Mouse (Mus musculus) CD8-positive naive resting alpha-beta T cell, adult 2 months (primary cell): ENCODE data around the gene Atg5.
A peak's percentile ranks its signal among the peaks of the same experiment; 100 is the strongest.

ENCODE experiments used
- DNase-seq, 2 experiments: peaks; one replicate each; pipeline ENCODE4 v3.0.0; 2022; ENCODE audit warnings: low read depth in 2 of 2, low spot score in 2 of 2

Gene Atg5

DNA sequence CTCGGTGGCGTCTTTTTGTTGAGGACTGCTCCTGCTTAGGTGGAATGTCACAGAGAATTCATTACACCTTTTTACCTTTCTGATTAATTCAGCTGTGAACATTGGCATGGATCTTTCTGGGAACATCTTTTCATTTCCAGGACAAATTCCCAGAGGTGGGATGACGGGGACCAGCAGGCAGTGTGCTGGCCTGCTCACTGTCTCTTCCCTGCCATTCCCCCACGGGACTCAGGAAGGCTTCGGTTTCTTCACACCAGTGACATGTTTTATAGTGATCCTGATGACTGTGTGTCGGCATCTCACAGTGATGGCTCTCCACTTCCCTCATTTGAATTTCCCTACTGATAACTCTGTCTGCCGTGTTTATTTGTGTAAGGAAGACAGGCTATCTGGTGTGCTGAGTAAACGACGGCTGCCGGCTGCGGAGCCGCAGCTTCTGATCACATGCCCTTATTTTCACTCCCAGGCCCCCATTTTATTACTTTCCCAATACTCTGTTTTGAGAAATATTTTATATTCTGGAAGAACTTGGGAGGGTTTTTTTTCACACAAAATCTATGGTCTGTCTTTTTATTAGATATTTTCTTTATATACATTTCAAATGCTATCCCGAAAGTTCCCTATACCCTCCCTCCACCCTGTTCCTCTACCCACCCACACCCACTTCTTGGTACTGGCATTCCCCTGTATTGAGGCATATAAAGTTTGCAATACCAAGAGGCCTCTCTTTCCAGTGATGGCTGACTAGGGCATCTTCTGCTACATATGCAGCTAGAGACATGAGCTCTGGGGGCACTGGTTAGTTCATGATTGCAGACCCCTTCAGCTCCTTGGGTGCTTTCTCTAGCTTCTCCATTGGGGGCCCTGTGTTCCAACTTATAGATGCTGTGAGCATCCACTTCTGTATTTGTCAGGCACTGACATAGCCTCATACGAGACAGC, 80.6 kb downstream of the Atg5 start:
- no peak for DNase-seq

DNA sequence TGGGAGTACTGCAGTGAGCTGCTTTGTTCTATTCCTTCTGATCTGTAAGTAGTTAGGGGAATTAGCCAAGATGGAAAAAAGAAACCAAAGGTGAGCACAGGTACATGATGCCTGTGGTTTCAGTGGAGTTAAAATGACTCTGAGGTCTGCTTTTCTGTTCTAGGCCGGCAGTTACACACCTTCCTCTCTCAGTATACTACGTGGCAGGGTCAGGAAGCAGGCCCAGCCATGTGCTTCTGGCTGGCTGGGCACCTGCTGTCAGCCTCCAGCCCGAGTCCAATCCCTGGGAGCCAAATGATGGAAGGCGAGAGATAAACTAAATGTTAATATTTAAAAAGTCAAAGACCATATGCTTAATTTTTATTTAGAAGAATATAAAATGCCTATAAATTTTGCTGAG, 85.3 kb downstream of the Atg5 start:
- DNase-seq: no peak

DNA sequence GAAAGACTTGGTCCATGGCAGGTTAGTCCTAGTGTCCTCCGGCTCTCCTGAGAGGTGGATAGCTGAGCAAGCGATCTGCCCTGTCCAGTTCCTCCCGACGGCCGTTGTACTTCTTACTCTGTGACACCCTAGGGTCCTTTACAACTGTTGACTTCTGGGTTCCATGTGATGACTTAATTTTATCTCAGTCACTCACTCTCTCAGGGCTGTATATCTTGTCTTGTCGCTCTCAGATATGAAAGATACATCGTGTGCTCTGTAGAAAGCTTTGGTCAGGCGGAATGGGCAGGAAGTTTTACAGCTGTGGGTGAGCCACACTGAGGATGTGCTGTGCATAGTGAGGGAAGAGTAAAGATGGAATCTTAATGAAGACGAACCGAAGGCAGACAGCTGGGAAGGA, 86.2 kb downstream of the Atg5 start:
- no peak for DNase-seq

DNA sequence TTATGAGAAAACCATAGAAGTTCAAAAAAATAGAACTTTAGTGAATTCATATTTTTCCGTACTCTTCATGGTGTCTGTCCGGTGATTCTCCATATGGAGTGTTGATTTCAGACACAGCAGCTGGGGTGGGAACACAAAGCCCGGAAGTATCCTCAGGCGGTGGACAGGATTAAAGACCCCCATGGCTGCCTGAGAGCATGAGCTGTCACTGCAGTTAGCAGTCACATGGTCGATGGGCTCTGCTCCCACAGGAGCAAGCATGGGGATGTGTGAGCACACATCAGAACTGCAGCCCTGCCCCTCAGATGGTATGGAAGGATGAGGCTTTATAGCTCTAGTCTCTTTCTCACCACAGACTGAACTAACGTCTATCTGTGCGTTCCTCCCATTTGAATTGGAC, 87.1 kb downstream of the Atg5 start:
- DNase-seq: no peak

DNA sequence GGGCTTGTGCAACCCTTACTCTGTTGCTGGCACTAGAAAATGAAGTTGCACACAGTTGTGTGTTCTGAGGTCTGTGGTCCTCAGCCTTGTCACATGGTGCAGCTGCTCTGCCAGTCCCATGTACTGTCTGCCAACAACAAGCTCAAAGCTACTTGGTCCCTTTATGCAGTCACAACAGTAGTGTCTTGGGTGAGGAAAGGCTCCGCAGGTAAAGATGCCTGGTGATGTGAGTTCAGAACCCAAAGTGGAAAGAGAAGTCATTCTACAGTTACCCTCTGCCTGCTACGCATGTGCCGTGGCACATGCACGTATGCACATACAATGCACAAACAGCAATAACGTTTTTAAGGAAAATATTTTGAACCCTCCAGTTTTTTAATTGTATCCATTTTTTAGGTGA, 88.5 kb downstream of the Atg5 start:
- DNase-seq: no peak

DNA sequence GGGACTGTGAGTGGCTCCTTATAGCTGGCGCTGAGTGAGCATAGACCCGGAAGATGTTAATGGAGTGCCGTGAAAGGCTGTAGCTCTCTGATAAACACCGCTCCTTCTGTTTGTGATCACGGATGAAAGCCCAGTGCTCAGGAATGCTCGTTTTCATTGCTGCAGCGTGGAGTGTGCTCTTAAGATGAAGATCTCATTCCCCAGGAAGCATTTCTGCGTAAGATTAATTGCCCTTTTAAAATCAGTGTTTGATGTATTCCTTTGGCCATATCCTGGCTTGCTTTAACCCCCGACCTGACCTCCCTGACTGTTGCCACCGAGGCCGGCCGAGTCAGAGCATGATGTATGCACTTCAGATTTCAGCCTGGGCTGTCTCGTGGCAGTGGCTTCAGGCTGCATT, 89.2 kb downstream of the Atg5 start:
- no peak for DNase-seq

DNA sequence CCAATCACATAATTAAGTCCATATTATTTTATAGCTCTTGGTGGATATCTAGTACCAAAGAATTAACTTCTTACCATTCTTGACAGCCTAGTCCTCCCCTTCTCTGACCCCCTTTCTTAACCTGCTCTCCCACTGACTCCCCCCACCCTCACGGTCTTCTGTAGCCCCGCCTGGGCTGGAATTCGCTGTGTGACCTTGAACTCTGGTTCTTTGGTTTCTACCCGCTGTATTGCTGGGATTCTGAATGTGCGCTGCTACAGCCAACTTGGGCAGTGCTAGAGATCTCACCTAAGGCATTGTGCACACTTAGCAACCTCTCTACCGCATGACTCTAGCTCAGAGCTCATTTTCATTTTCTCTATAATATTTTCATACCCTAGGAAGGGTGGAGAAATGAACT, 90.7 kb downstream of the Atg5 start:
- DNase-seq: no peak

DNA sequence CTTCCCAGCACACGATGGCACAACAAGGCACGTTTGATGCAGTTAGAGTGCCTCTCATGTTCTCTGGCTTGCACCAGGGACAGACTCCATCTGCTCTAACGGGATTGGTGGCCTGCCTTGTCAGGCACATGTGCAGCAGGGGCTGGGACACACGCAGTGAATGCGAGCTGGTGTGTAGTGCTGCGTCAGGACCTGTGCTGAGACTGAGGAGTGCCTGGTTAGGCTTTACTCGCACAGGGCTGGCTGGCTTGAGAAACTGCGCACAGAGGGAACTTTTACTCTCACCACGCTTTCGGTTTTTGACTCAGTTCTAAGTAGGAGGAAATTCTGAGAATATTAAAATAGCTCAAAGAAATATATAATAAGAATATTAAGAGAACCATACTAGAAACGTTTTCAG, 92.5 kb downstream of the Atg5 start:
- DNase-seq: no peak

DNA sequence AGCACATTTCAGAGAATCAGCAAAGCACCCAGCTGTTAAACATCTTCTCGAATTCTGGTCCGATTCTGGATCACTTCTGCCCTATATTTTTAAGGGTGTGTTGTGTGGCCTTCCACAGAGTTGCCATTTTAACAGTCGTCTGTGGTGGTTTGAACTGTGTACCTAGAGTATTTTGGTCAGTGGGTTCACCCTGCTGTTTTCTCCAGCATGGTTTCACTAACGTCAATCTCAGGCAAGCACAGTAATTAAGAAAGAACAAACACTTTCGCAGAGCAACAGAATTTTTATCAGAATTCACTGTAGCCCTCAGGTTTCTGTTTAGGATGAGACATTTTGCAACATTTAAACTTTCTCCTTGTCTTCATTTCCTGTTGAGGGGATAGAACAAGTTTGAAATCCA, 94.3 kb downstream of the Atg5 start:
- no peak for DNase-seq

DNA sequence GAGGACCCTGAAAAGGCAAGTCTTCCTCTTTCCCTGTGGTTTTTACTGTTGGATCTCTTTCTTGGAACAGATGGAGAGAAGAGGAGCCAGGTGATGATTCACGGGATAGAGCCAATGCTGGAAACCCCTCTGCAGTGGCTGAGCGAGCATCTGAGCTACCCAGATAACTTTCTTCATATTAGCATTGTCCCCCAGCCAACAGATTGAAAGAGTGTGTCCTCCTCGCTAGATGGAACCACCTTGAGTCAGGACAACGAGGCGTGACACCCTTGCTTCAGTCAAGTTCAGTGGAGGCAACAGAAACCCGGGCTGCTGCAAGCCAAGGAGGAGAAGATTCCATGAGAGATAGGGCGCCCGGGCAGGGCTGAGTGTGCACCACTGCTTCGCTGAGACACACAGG, 94.7 kb downstream of the Atg5 start:
- DNase-seq: no peak

DNA sequence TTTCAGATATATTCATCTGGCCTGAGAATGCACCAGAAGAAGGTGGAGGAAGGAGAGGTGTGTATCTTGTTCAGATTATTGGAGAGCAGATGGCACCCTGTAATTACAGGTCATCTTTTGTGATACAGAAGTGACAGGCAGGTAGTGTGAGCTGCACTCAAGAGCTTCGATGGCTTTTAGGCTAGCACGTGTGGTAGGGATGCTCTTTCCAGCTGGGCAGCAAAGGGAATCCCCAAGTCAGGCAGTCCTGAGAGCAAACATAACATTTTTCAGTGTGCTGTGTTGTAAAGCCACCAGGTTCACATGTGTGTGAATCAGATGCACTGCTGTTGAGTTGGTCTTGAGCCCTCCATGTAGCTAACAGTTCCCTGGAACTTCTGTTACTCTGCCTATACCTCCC, 98.0 kb downstream of the Atg5 start:
- DNase-seq: no peak

DNA sequence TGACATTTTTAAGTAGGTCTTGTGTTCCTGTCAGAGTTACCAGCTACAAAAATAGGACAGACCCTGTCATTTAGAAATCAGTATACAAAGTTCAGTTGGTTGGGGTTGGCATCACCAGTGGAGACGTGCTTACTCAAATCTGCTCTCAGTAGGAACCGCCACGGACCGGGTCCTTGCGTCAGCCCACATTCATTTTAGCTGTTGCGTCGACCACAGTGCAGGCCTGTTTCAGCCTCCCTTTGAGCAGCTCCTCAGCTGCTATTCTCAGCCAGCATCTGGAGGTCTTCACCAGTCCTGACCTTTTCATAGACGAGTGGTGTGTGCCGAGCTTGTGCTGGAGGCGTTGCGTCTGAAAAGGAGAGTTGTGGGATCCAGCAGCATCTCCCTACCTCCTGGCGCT, 98.9 kb downstream of the Atg5 start:
- no peak for DNase-seq

DNA sequence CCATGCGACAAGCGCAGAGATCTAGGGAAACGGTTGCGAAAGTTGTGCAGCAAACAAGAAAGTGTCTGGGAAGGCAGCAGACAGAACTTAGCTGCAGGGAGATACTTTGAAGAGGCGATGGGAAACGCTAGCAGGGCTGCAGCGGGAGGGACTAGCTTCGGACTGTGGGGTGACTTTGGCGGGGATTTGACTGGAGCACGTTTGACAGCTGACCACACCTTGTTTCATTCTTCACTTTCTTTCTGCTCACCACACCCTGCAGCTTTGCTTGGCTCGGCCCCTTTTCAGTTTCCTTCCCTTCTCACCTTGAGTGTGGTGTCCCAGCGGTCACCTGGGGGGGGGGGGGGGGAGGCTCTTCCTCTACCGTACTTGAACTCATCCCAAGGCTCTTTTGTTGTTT, 100.4 kb downstream of the Atg5 start:
- no peak for DNase-seq

DNA sequence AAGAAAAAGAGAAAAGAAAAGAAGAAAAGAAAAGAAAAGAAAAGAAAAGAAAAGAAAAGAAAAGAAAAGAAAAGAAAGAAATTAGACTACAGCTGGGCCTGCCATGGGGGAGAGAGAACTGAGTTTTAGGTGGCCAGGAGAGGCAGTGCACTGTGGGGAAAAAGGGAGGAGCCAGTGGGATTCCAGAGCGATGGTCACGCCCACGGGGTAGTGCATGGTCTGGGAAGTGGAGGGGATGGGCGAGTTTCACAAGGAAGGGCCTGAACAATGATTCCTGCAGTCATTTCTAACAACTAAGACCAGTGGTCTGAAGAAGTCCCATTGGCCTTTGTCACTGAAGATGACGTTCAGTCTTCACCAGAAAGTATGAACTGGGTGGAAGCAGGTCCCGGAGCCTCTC, 102.5 kb downstream of the Atg5 start:
- DNase-seq: no peak

DNA sequence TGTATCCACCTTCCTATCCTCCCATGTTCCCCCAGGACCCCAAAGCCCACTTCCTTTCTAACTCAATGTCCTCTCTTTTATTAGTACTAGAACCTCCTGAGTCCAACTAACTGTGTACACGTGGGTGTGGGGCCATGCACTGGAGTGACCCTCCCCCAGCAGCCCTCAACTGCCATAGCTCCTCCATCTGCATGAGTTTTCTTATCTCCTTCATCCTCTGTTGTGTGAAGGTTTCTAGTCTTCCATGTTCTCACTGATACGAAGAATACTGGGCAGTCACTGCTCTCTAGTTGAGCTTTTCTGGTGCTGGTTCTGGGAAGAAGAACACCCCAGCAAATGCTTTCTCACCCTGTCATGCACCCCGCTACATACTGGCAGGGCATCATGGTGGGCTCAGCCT, 104.1 kb downstream of the Atg5 start:
- DNase-seq: no peak

DNA sequence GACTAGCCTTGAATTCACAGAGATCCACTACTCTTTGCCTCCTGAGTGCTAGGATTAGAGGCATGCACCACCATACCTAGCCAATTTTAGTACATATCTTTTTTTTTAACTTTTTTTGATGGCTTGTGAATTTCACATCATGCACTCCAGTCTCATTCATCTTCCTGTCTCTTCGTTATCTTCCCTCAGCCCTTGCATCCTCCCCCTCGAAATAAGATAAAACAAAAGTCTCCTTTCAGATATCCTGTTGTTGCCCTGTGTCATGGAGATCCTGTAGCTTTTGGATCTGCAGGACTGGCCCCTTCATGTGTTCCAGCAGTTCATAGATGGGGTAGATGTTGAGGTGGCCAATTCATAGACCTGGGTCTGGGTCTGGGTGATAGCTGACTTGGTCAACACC, 106.5 kb downstream of the Atg5 start:
- DNase-seq: no peak

DNA sequence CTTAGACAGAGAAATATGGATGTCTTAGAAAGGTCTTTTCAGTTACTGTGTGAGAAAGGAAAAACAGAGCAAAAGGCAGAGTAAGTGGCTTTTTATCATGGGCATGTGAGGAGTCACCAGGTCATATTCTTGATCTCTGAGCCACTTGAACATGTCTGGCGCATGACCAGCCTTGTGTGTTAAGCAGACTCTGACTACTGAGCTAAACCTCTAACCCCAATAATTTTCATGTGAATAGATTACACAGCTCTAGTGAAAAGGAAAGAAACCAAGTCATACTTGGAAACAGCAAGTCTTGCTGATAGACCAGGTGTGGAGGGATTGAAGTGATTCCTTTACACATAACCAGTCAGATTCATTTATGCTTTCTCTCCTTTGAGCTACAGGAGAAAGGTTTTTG, 107.3 kb downstream of the Atg5 start:
- DNase-seq: no peak

DNA sequence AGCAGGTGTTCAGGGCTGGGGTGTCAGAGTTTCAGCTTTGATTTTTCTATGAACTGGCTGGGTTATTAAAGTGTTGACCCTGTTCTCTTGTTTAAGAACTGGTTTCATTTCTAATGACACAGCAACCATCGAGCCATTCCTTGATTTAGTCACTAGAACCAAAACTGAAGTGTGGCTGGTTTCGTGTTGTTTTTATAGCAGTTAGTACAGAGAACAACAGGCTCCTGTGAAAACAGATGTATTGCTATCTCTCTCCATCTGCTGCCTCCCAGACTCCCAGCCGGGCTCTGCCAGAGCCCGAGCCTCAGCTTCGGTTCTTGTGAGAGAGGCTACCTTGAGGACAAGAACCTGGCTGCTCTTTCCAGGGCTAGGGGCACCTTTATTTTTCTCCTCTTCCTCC, 109.7 kb downstream of the Atg5 start:
- DNase-seq: no peak

DNA sequence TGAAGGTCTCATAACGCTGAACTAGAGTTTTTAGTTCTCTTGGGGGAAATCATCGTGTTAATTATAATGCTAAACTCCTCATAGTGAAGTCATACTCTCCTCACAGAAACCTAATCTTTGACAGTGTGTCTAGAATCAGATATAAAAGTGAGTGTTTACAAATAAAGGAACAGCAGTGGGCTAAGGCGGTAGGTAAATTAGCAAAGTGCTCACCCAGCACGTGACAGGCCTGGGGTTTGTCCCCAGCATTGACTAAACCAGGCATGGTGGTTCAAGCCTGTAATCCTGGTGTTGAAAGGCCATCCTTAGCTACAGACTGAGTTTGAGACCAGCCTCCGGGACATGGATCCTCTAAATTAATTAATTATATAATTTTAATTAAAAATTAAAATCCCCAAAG, 110.2 kb downstream of the Atg5 start:
- no peak for DNase-seq

DNA sequence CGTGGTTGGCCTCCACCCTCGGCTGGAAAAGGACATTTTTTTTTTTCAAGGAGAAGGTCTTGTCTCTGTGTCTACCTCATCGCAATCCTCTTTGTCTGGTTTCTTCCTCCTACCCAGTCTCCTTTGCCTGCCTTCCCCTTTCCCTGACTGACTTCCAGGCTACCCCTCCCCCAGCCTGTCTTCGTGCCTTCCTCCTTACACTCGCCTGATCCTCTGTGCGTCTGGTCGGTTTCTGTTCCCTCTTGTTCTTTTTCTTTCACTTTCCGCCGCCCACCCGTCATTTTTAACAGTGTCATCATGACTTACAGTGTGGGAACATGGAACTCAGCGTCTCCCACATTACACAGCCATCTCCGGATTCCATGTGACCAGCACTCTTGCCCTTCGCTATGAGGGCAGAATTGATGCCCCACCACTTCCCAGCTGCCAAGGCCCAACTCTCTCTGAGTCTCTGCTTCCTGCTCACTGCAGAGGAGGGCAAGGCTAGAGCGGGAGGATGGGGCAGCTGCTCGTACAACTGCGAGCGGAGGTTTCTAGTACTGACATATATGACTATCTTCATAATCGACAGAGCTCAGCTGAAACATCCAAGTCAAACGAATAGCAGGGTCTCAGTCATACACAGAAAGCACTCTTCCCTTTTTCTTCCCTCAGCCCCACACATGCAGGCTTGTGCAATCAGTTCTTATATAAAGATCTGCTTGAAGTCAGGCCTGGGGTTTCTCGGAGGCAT, 112.5 kb downstream of the Atg5 start:
- DNase-seq: peak; percentile 22 to 49

DNA sequence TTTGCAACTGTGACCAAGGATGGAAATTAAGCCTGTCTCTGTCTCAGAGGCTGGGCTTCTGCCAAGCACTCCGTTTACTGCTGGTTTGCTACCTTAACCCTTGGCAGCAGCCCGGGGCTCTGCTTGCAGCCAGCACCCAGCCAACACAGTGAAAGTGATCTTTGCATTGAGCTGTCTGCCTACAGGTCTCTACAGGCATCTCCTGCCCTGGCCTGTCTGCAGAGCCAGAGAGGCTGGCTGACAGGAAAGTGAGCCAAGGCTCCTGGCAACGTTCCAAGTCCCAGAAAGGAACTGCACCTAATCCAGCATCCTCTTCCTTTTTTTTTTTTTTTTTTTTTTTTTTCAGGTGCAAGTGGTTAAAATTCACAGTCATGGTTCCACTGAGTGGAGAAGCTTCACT, 113.2 kb downstream of the Atg5 start:
- no peak for DNase-seq

DNA sequence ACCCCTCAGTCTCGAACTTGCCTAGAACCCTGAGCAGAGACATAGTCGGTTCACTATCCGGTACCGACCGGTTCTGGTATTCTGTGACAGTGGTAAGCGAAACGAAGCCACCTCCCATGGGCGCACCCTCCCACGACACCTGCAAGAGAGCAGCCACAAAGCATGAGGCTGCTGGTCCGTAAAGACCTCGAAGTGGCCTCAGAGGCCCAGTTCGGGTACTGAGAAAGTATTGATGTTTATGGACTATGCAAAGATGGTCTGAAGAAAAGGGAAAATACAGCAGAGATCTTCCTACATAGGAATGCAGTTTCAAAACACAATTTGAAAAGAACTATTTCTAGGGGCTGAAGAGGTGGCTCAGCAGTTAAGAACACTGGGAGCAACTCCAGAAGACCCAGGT, 113.8 kb downstream of the Atg5 start:
- no peak for DNase-seq

DNA sequence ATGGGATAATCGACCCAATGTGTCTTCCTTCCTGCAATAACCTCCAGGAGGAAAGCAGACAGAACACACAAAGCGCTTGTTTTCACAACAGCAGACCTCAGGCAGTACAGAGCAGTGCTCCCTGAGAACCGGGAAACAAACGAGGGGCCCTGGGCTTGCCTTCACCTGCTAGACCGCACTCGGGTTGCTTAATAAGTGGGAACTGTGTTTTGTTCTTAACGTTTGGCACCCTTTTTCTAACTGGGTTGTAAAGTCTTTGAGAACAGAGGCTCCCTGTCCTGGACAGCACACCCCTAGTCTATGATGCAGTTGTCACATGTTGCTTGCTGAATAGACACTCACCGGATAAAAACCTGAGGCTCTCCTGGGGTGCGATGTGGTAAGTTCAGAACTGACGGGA, 115.1 kb downstream of the Atg5 start:
- DNase-seq: no peak
